22 mouse cellular contexts compared by ENCODE assay signal in the genomic region with DNA sequence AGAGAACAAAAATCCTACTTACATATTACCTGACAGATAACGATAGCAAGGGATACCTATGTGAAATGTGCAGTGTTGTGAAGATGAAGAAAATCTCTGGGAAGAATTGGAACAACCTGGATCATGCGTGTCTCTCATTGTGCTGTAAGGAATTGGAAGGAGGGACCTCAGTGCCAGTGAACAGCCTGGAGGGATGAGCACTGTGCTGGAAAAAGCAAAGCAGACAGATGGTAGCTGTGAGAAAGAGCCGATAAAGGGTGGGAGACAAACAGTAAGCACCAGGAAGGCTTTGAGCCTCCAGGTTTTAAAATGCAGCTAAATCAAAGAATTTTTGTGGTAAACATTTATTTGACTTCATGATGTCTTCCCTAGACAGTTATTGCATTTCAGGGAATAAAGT.
A peak's percentile ranks its signal among the peaks of the same experiment; 100 is the strongest.
DNase-seq lines count a peak whose midpoint lies in the region; ATAC-seq and TF ChIP-seq lines count a peak whose summit lies in the region.
"Had no signal": no experiment of that assay in that cellular context is flagged by ENCODE, and none has a peak within 500 bp of the region (broad histone marks: within the 10 kb centered on the region; RNA-seq: fewer than 3 reads in every experiment).

No protein-coding gene starts in this region.

- whole genome bisulfite sequencing in forebrain, embryonic 13.5 days, result 73% methylated on average over 3 of the region's 3 CpGs
- WGBS in forebrain, embryonic 10.5 days, result 82% methylated on average over 3 of the region's 3 CpGs
- 60% methylated on average over 3 of the region's 3 CpGs for WGBS in forebrain, postnatal 0 days
- 79% methylated on average over 3 of the region's 3 CpGs for WGBS in heart, embryonic 11.5 days (ENCODE audit: insufficient replicate concordance)

- H3K4me3 ChIP-seq in forebrain, embryonic 13.5 days, result no peak overlapping the region
- H3K4me3 ChIP-seq in forebrain, embryonic 10.5 days, result no peak overlapping the region
- H3K4me3 ChIP-seq in forebrain, postnatal 0 days (ENCODE audit: low read depth, low read length), result no peak overlapping the region
- H3K4me3 ChIP-seq in heart, embryonic 11.5 days (ENCODE audit: low read depth, low read length), result no peak overlapping the region
- H3K4me3 ChIP-seq: embryonic facial prominence, embryonic 12.5 days; heart, embryonic 12.5 days; myocyte; stomach, embryonic 15.5 days had no signal

- intact Hi-C loops in left cerebral cortex, postnatal 36 days (cut with DNase I), result no loop called here

- peak; percentile 70 for ATAC-seq in forebrain, embryonic 13.5 days
- peak; percentile 75 for ATAC-seq in forebrain, postnatal 0 days
- no peak for ATAC-seq in heart, embryonic 11.5 days (replicated peaks; ENCODE audit: insufficient number of reproducible peaks, low FRiP score, low TSS enrichment)
- ATAC-seq: intestine, embryonic 16.5 days; Patski had no signal

- no peaks in the 10 kb centered on the region for H3K4me1 ChIP-seq in forebrain, embryonic 13.5 days
- no peaks in the 10 kb centered on the region for H3K4me1 ChIP-seq in forebrain, embryonic 10.5 days
- H3K4me1 ChIP-seq in forebrain, postnatal 0 days (ENCODE audit: insufficient read depth), result no peaks in the 10 kb centered on the region
- no peaks in the 10 kb centered on the region for H3K4me1 ChIP-seq in heart, embryonic 11.5 days (ENCODE audit: control insufficient read depth, insufficient read depth, low read length)
- H3K4me1 ChIP-seq: embryonic facial prominence, embryonic 12.5 days; heart, embryonic 12.5 days; stomach, embryonic 15.5 days had no signal

- H3K9me3 ChIP-seq in forebrain, embryonic 13.5 days (replicated peaks), result no peaks in the 10 kb centered on the region
- no peaks in the 10 kb centered on the region for H3K9me3 ChIP-seq in forebrain, embryonic 10.5 days
- no peaks in the 10 kb centered on the region for H3K9me3 ChIP-seq in forebrain, postnatal 0 days (ENCODE audit: low read length)
- H3K9me3 ChIP-seq in heart, embryonic 11.5 days (replicated peaks; ENCODE audit: control insufficient read depth, low read length), result no peaks in the 10 kb centered on the region
- H3K9me3 ChIP-seq: embryonic facial prominence, embryonic 12.5 days; heart, embryonic 12.5 days; stomach, embryonic 15.5 days had no signal

- no peak overlapping the region for H3K4me2 ChIP-seq in forebrain, embryonic 13.5 days
- H3K4me2 ChIP-seq in forebrain, postnatal 0 days (ENCODE audit: low read depth), result no peak overlapping the region
- H3K4me2 ChIP-seq in heart, embryonic 11.5 days, result no peak overlapping the region
- H3K4me2 ChIP-seq: embryonic facial prominence, embryonic 12.5 days; heart, embryonic 12.5 days; midbrain, embryonic 11.5 days; stomach, embryonic 15.5 days had no signal

- no peak for TF ChIP-seq CTCF in forebrain, postnatal 0 days (IDR thresholded peaks at IDR 0.05; ENCODE audit: low read depth)

- no peak for DNase-seq in forebrain, embryonic 10.5 days (ENCODE audit: extremely low spot score, low spot score)
- peak; percentile 38 to 53 for DNase-seq in layer of hippocampus, adult 18-20 months (ENCODE audit: low spot score in 2 of 2)
- no peak for DNase-seq in layer of hippocampus, postnatal 25 days (ENCODE audit: extremely low spot score in 1 of 2, low spot score in 1 of 2)
- peak; percentile 36 for DNase-seq in forebrain, postnatal 0 days
- peak; percentile 8 to 11 for DNase-seq in left cerebral cortex, postnatal 36 days (ENCODE audit: low spot score in 2 of 2)
- no peak for DNase-seq in adrenal gland, postnatal 10 days
- DNase-seq: B cell, adult 2 months; gastrocnemius, postnatal 36 days; heart, postnatal 36 days; kidney, postnatal 10 days; liver; lung, adult 18-20 months; lung, postnatal 36 days had no signal

- no peaks in the 10 kb centered on the region for H3K27me3 ChIP-seq in forebrain, embryonic 13.5 days
- no peaks in the 10 kb centered on the region for H3K27me3 ChIP-seq in forebrain, embryonic 10.5 days (ENCODE audit: poor library complexity, severe bottlenecking)
- H3K27me3 ChIP-seq in forebrain, postnatal 0 days (ENCODE audit: insufficient read depth, low read length), result no peaks in the 10 kb centered on the region
- H3K27me3 ChIP-seq in heart, embryonic 11.5 days (ENCODE audit: control insufficient read depth, insufficient read depth, low read length), result no peaks in the 10 kb centered on the region
- H3K27me3 ChIP-seq: embryonic facial prominence, embryonic 12.5 days; heart, embryonic 12.5 days; Patski; stomach, embryonic 15.5 days had no signal

- no peaks in the 10 kb centered on the region for H3K36me3 ChIP-seq in forebrain, embryonic 13.5 days (ENCODE audit: poor library complexity, severe bottlenecking)
- no peaks in the 10 kb centered on the region for H3K36me3 ChIP-seq in forebrain, embryonic 10.5 days (replicated peaks)
- H3K36me3 ChIP-seq in forebrain, postnatal 0 days (ENCODE audit: insufficient read depth), result no peaks in the 10 kb centered on the region
- no peaks in the 10 kb centered on the region for H3K36me3 ChIP-seq in heart, embryonic 11.5 days (ENCODE audit: control insufficient read depth, insufficient read depth, low read length)
- H3K36me3 ChIP-seq: embryonic facial prominence, embryonic 12.5 days; heart, embryonic 12.5 days; stomach, embryonic 15.5 days had no signal

- no peak overlapping the region for H3K27ac ChIP-seq in forebrain, embryonic 13.5 days
- no peak overlapping the region for H3K27ac ChIP-seq in forebrain, embryonic 10.5 days
- H3K27ac ChIP-seq in forebrain, postnatal 0 days (ENCODE audit: low read depth, low read length), result no peak overlapping the region
- H3K27ac ChIP-seq in heart, embryonic 11.5 days (ENCODE audit: low read depth, low read length), result no peak overlapping the region
- H3K27ac ChIP-seq: embryonic facial prominence, embryonic 12.5 days; stomach, embryonic 15.5 days had no signal

- H3K9ac ChIP-seq in forebrain, embryonic 13.5 days, result no peak overlapping the region
- H3K9ac ChIP-seq in forebrain, postnatal 0 days, result no peak overlapping the region
- H3K9ac ChIP-seq in heart, embryonic 11.5 days (ENCODE audit: low read depth, low read length), result no peak overlapping the region
- H3K9ac ChIP-seq: embryonic facial prominence, embryonic 12.5 days; heart, embryonic 12.5 days; stomach, embryonic 15.5 days had no signal

Comparison
In these comparisons a context has a peak if more than half of its experiments do, and no peak if none do; other contexts are left out.
1. DNase-seq: peak in layer of hippocampus, adult 18-20 months (2 of 2), forebrain, postnatal 0 days (single experiment) and left cerebral cortex, postnatal 36 days (2 of 2); none in forebrain, embryonic 10.5 days (single experiment), layer of hippocampus, postnatal 25 days (0 of 2) and adrenal gland, postnatal 10 days (single experiment).